Mouse (Mus musculus) CD4-positive helper T cell, adult 2 months (primary cell): Measurements from ENCODE around the gene Adipoq.
"Not testable (repeated sequence)": the region's sequence is repeated elsewhere in the genome, so short reads cannot be mapped to it uniquely, and the experiment has no call there.

Experiments
- DNase-seq: peaks from one replicate; pipeline ENCODE4 v3.0.0-alpha.2; 2012; ENCODE audit warnings: low read depth, missing footprints, low spot score

Adipoq gene

GRCm38 (mm10) chr16:23146280-23146679 lies at the start of gene Adipoq:
TSS of gene Adipoq (plus strand) at chr16:23146536.
- no peak for DNase-seq

GRCm38 (mm10) chr16:23096886-23097285 lies 49.5 kb upstream of the Adipoq start:
- not testable (repeated sequence) for DNase-seq

- not testable (repeated sequence) for DNase-seq
Observed at GRCm38 (mm10) chr16:23097290-23098104, 48.8 kb upstream of the Adipoq start.

GRCm38 (mm10) chr16:23098105-23098452 lies 48.3 kb upstream of the Adipoq start:
- not testable (repeated sequence) for DNase-seq

GRCm38 (mm10) chr16:23099632-23100031 lies 46.7 kb upstream of the Adipoq start:
- DNase-seq: peak; percentile 38

GRCm38 (mm10) chr16:23100099-23100575 lies 46.2 kb upstream of the Adipoq start:
- no peak for DNase-seq

GRCm38 (mm10) chr16:23100613-23101012 lies 45.7 kb upstream of the Adipoq start:
- no peak for DNase-seq

GRCm38 (mm10) chr16:23102340-23103037 lies 43.8 kb upstream of the Adipoq start:
- DNase-seq: peak; percentile 68

- DNase-seq: no peak
Observed at GRCm38 (mm10) chr16:23103038-23103745, 43.1 kb upstream of the Adipoq start.

GRCm38 (mm10) chr16:23103841-23104240 lies 42.5 kb upstream of the Adipoq start:
- peak; percentile 28 for DNase-seq

- DNase-seq: no peak
Observed at GRCm38 (mm10) chr16:23106121-23106520, 40.2 kb upstream of the Adipoq start.

- DNase-seq: peak; percentile 96
Observed at GRCm38 (mm10) chr16:23107231-23107942, 38.9 kb upstream of the Adipoq start, which contains the start of gene Eif4a2. TSS of gene Eif4a2 (plus strand) at chr16:23107444.

GRCm38 (mm10) chr16:23107946-23108759 lies 38.2 kb upstream of the Adipoq start:
- DNase-seq: peak; percentile 87

GRCm38 (mm10) chr16:23108943-23109342 lies 37.4 kb upstream of the Adipoq start:
- DNase-seq: no peak

- no peak for DNase-seq
Observed at GRCm38 (mm10) chr16:23109350-23110280, 36.7 kb upstream of the Adipoq start.

GRCm38 (mm10) chr16:23112348-23112747 lies 34.0 kb upstream of the Adipoq start:
- DNase-seq: no peak

- DNase-seq: no peak
Observed at GRCm38 (mm10) chr16:23112861-23113435, 33.4 kb upstream of the Adipoq start.

GRCm38 (mm10) chr16:23113903-23114302 lies 32.4 kb upstream of the Adipoq start:
- DNase-seq: no peak
